Mouse (Mus musculus): ENCODE results near the gene Cep128. TPM values are rescaled to one million over a fixed set of nuclear protein-coding genes. Genes with fewer than 3 reads are reported as not detected.

Cep128 gene
- polyA plus RNA-seq, 1 experiment from 2014 or later: 10.2 TPM

DNA sequence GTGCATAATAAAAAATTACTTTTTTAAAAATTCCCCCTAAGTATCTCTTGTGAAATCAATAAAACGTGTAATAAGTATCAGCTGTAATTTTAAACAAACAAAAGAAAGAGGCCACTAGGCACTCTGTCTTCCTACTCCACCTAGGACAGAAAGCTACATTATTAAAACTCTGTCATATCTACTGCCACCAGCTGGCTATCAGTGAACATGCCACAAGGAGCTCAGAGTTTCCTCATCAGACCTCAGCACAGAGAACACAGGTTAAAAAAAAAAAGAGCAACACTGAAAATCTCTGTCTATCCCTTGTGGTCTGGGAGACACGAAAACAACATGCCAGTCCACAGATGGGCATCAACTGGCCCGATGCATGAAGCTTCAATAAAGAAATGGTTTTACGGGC, 295.9 kb downstream of the Cep128 start:
- 88% methylated on average over 4 of the region's 4 CpGs for WGBS
- no peak overlapping the region for H3K9ac ChIP-seq (replicated peaks)
- no peaks in the 10 kb centered on the region for H3K36me3 ChIP-seq
- no peaks in the 10 kb centered on the region for H3K4me1 ChIP-seq (replicated peaks)
- no peak for ATAC-seq (ENCODE audit: insufficient number of reproducible peaks, insufficient read depth, low FRiP score, low TSS enrichment, low read depth)
- no peaks in the 10 kb centered on the region for H3K9me3 ChIP-seq
- no peak overlapping the region for H3K4me3 ChIP-seq (replicated peaks)
- no peak overlapping the region for H3K4me2 ChIP-seq
- H3K27ac ChIP-seq: no peak overlapping the region
- no peaks in the 10 kb centered on the region for H3K27me3 ChIP-seq

DNA sequence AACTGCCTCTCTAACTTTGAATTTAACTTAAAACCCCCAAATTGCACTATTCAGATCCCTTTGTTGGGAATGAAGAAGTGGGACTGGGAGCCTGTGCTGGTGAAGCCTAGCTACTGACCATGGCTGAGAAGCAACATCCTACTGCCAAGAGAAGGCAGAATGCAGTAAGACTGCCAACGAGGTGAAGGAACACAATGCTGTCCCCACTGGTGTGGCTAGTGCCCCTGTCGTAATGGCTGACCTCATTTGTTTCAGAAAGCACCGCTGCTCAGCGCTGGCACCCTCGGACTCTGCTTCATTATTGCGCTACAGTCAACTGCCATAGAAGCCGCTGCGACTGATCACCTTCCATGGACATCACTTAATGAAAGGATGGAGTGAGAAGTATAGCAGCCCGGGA, 298.2 kb downstream of the Cep128 start:
- WGBS: 93% methylated on average over 9 of the region's 9 CpGs
- no peak overlapping the region for H3K27ac ChIP-seq
- no peak overlapping the region for H3K4me2 ChIP-seq
- no peaks in the 10 kb centered on the region for H3K4me1 ChIP-seq (replicated peaks)
- no peak overlapping the region for H3K9ac ChIP-seq (replicated peaks)
- no peaks in the 10 kb centered on the region for H3K36me3 ChIP-seq
- H3K4me3 ChIP-seq (replicated peaks): no peak overlapping the region
- ATAC-seq (ENCODE audit: insufficient number of reproducible peaks, insufficient read depth, low FRiP score, low TSS enrichment, low read depth): no peak
- no peaks in the 10 kb centered on the region for H3K9me3 ChIP-seq
- no peaks in the 10 kb centered on the region for H3K27me3 ChIP-seq

DNA sequence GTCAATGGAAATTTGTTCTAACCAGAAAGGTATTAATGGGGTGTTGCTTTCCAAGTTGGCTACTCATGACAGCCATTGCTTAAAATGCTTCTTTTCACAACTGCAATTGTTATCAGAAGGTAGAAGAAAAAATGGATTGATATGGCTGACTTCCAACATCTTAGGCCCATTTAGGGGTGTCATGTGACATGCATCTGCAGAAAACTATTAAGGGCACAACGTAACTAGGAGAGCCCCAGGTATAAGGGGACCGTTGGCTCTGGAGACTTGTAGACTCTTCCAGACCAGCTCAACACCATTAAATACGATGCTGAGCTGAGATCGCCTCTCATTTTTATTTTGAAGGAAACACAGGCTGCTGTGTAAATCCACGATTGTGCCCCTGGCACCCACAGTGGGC, 308.6 kb downstream of the Cep128 start:
- no peaks in the 10 kb centered on the region for H3K4me1 ChIP-seq (replicated peaks)
- H3K9me3 ChIP-seq: no peaks in the 10 kb centered on the region
- 89% methylated on average over 5 of the region's 5 CpGs for WGBS
- H3K4me2 ChIP-seq: no peak overlapping the region
- H3K4me3 ChIP-seq (replicated peaks): no peak overlapping the region
- ATAC-seq (ENCODE audit: insufficient number of reproducible peaks, insufficient read depth, low FRiP score, low TSS enrichment, low read depth): no peak
- H3K27ac ChIP-seq: no peak overlapping the region
- H3K9ac ChIP-seq (replicated peaks): no peak overlapping the region
- no peaks in the 10 kb centered on the region for H3K27me3 ChIP-seq
- no peaks in the 10 kb centered on the region for H3K36me3 ChIP-seq

DNA sequence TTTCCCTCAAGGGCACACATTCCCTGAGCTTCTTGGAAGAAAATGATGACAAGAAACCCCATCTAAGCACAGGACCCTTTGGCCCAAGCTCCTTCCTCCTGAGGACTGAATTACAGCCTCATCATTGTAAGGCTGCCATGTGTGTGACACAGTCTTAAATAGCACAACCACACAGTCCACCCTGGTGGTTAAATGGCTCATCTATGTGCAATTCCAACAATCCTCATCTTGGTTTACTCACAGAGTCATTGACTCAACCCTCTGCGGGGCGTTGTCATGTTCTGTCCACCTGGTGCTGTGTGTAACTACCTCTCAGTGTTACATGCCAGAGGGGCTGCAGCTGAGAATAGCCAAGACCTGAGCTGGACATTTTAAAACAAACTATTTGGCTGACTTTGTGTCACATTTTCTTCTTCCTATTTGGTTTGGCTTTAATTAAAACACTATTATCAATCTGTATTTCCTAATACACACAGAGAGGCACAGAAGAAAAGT, 313.6 kb downstream of the Cep128 start:
- Histone ChIP-seq H3K36me3 (no peaks in the 10 kb centered on the region), H3K27me3 (no peaks in the 10 kb centered on the region), H3K27ac (no peak overlapping the region), H3K4me3 (replicated peaks) (no peak overlapping the region), H3K4me1 (replicated peaks) (no peaks in the 10 kb centered on the region), H3K9ac (replicated peaks) (no peak overlapping the region), H3K4me2 (no peak overlapping the region), H3K9me3 (no peaks in the 10 kb centered on the region)
- WGBS: 96% methylated on average over 2 of the region's 2 CpGs
- ATAC-seq (ENCODE audit: insufficient number of reproducible peaks, insufficient read depth, low FRiP score, low TSS enrichment, low read depth): no peak

DNA sequence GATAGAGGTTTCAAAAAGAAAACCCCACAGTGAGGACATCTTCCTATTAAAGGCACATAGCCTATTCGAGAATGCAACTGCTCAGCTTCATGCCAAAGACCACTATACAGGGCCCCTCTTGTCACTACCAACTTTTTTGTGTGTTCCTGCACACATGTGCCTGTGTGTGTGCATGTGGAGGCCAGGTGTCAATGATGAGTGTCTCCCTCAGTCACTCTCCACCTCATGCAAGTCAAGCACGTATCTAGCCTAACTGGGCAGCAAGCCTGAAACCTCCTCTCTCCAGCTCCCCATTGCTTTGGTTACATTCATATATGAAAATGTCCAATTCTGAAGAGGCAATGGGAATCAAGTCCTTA, 317.1 kb downstream of the Cep128 start:
- 88% methylated on average over 2 of the region's 2 CpGs for WGBS
- no peaks in the 10 kb centered on the region for H3K27me3 ChIP-seq
- no peak overlapping the region for H3K4me2 ChIP-seq
- H3K9me3 ChIP-seq: no peaks in the 10 kb centered on the region
- H3K4me1 ChIP-seq (replicated peaks): no peaks in the 10 kb centered on the region
- no peak overlapping the region for H3K4me3 ChIP-seq (replicated peaks)
- H3K36me3 ChIP-seq: no peaks in the 10 kb centered on the region
- no peak overlapping the region for H3K27ac ChIP-seq
- no peak for ATAC-seq (ENCODE audit: insufficient number of reproducible peaks, insufficient read depth, low FRiP score, low TSS enrichment, low read depth)
- no peak overlapping the region for H3K9ac ChIP-seq (replicated peaks)

GRCm38 (mm10) chr12:91066286-91067082, 317.7 kb downstream of the Cep128 start:
- Histone ChIP-seq H3K4me1 (replicated peaks) (no peaks in the 10 kb centered on the region), H3K36me3 (no peaks in the 10 kb centered on the region), H3K27me3 (no peaks in the 10 kb centered on the region), H3K4me3 (replicated peaks) (no peak overlapping the region), H3K27ac (no peak overlapping the region), H3K9me3 (no peaks in the 10 kb centered on the region), H3K4me2 (no peak overlapping the region), H3K9ac (replicated peaks) (no peak overlapping the region)
- no peak; the same call in 1 of the 2 replicates for ATAC-seq (ENCODE audit: insufficient number of reproducible peaks, insufficient read depth, low FRiP score, low TSS enrichment, low read depth)
- WGBS: 88% methylated on average over 5 of the region's 5 CpGs

DNA sequence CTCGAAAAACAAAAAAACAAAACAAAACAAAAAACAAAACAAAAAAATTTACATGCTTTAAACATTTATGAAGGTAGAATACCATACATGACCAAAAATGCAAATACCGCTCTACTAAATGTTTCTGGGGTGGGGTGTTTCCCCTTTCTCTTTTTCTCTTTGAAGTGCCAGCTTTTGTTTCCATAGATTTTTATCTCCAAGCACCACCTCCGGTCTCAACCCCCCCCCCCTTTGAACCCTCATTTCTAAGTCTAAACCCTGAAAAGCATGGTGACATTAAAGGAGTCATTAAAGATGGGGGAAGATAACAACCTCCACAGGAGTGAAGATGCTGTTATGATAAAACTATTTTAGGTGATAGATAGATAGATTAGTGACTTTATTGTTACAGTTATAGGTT, 318.8 kb downstream of the Cep128 start:
- H3K27ac ChIP-seq: no peak overlapping the region
- no peak for ATAC-seq (ENCODE audit: insufficient number of reproducible peaks, insufficient read depth, low FRiP score, low TSS enrichment, low read depth)
- H3K9me3 ChIP-seq: no peaks in the 10 kb centered on the region
- H3K4me2 ChIP-seq: no peak overlapping the region
- no peaks in the 10 kb centered on the region for H3K27me3 ChIP-seq
- H3K36me3 ChIP-seq: no peaks in the 10 kb centered on the region
- H3K4me1 ChIP-seq (replicated peaks): no peaks in the 10 kb centered on the region
- WGBS: 88% methylated on average over 3 of the region's 3 CpGs
- H3K4me3 ChIP-seq (replicated peaks): no peak overlapping the region
- H3K9ac ChIP-seq (replicated peaks): no peak overlapping the region

DNA sequence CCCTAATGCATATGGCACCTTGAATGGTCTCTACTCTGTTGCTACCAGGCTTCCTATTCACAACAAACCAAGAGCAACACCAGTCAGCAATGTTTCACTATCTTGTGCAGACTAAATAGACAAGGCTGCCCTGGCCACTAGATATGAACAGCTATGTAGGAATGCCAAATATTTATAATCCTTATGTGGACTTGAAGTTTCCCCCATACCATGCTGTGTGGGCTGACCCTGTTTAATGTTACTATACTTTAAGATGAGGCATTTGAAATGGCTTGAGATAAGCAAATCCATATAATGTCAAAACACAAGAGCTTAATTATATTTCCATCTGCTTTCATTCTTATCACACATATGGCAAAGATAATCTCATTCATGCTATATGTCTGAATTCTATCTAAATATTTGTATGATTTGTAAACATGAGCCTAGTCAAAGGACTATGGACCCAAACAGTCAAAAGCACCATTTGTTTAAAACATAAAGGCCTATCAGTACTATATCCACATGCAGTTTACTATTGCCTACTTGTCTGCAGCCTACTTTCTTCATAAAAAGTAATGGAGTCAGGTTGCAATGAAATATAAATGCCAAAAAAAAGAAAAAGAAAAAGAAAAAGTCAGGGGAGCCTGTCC, 319.7 kb downstream of the Cep128 start:
- Histone ChIP-seq H3K4me2 (no peak overlapping the region), H3K4me1 (replicated peaks) (no peaks in the 10 kb centered on the region), H3K27ac (no peak overlapping the region), H3K9ac (replicated peaks) (no peak overlapping the region), H3K9me3 (no peaks in the 10 kb centered on the region), H3K27me3 (no peaks in the 10 kb centered on the region), H3K4me3 (replicated peaks) (no peak overlapping the region), H3K36me3 (no peaks in the 10 kb centered on the region)
- no peak for ATAC-seq (ENCODE audit: insufficient number of reproducible peaks, insufficient read depth, low FRiP score, low TSS enrichment, low read depth)

- H3K4me1 ChIP-seq (replicated peaks): no peaks in the 10 kb centered on the region
- H3K9me3 ChIP-seq: no peaks in the 10 kb centered on the region
- no peak overlapping the region for H3K9ac ChIP-seq (replicated peaks)
- no peaks in the 10 kb centered on the region for H3K27me3 ChIP-seq
- no peak for ATAC-seq (ENCODE audit: insufficient number of reproducible peaks, insufficient read depth, low FRiP score, low TSS enrichment, low read depth)
- H3K4me2 ChIP-seq: no peak overlapping the region
- no peaks in the 10 kb centered on the region for H3K36me3 ChIP-seq
- no peak overlapping the region for H3K27ac ChIP-seq
- H3K4me3 ChIP-seq (replicated peaks): no peak overlapping the region
- WGBS: 88% methylated on average over 4 of the region's 4 CpGs
Observed at GRCm38 (mm10) chr12:91063337-91064015, 320.7 kb downstream of the Cep128 start.

DNA sequence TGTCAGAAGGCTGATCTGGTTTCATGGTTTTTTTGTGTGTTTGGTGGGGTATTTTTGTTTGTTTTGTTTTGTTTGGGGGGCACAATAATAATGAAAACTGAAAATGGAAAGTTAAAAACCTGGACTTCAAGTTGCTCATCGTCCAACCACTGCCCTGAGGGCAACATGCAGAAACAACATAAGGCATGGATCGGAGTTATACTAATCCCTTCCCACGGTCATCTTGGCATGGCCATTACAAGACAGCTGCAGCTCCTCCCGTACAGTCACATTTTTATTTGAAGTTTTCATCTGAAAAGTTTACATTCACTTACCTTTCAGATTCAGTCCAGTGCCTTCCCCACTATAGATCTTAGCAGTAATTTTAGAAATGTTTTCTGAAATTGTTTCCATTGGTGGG, 321.5 kb downstream of the Cep128 start:
- Histone ChIP-seq H3K9ac (replicated peaks) (no peak overlapping the region), H3K27me3 (no peaks in the 10 kb centered on the region), H3K4me2 (no peak overlapping the region), H3K36me3 (no peaks in the 10 kb centered on the region), H3K4me3 (replicated peaks) (no peak overlapping the region), H3K27ac (no peak overlapping the region), H3K4me1 (replicated peaks) (no peaks in the 10 kb centered on the region), H3K9me3 (no peaks in the 10 kb centered on the region)
- 76% methylated on average over 4 of the region's 4 CpGs for WGBS
- ATAC-seq (ENCODE audit: insufficient number of reproducible peaks, insufficient read depth, low FRiP score, low TSS enrichment, low read depth): no peak

GRCm38 (mm10) chr12:91059704-91060318, 324.4 kb downstream of the Cep128 start:
- ATAC-seq (ENCODE audit: insufficient number of reproducible peaks, insufficient read depth, low FRiP score, low TSS enrichment, low read depth): no peak

More at GRCm38 (mm10) chr12:91059704-91060318, 324.4 kb downstream of the Cep128 start:
- Histone ChIP-seq H3K27ac (no peak overlapping the region), H3K36me3 (no peaks in the 10 kb centered on the region), H3K4me1 (replicated peaks) (no peaks in the 10 kb centered on the region), H3K27me3 (no peaks in the 10 kb centered on the region), H3K4me2 (no peak overlapping the region), H3K9ac (replicated peaks) (no peak overlapping the region), H3K4me3 (replicated peaks) (no peak overlapping the region), H3K9me3 (no peaks in the 10 kb centered on the region)
- WGBS: 86% methylated on average over 12 of the region's 12 CpGs
